Mouse (Mus musculus) stomach, postnatal 0 days (tissue): ENCODE data around the gene Rbpms2. TPM values are rescaled to one million over a fixed set of nuclear protein-coding genes. Genes with fewer than 3 reads are reported as not detected.

Experiments used
- ATAC-seq: fragments of 200-750 bp; cut with Nextera tagmentation; 2 replicates; pipeline ENCODE4 v1.8.0; 2017; ENCODE audit not compliant: low FRiP score, low TSS enrichment
- DNase-seq: peaks from one replicate; pipeline ENCODE4 v3.0.0-alpha.2; 2016; ENCODE audit warnings: low spot score
- H3K27ac ChIP-seq: fragments of 300-500 bp; sonication (generic); replicated peaks from 2 replicates; pipeline ENCODE4 v1.5.1; 2014; ENCODE audit warnings: mild to moderate bottlenecking, control low read depth
- H3K27me3 ChIP-seq: fragments of 300-500 bp; sonication (generic); 2 replicates; pipeline ENCODE4 v1.6.1; 2014; ENCODE audit warnings: low read length; ENCODE audit not compliant: control insufficient read depth, insufficient read depth
- H3K36me3 ChIP-seq: fragments of 300-500 bp; sonication (generic); 2 replicates; pipeline ENCODE4 v1.6.1; 2014; ENCODE audit warnings: low read length, mixed read lengths; ENCODE audit not compliant: control insufficient read depth, insufficient read depth
- H3K4me1 ChIP-seq: fragments of 300-500 bp; sonication (generic); replicated peaks from 2 replicates; pipeline ENCODE4 v1.6.1; 2014; ENCODE audit warnings: antibody characterized with exemption; ENCODE audit not compliant: control insufficient read depth, insufficient read depth
- H3K4me2 ChIP-seq: fragments of 300-500 bp; sonication (generic); replicated peaks from 2 replicates; pipeline ENCODE4 v1.6.1; 2014; ENCODE audit warnings: low read depth, mild to moderate bottlenecking, control low read depth, moderate library complexity
- H3K4me3 ChIP-seq: fragments of 300-500 bp; sonication (generic); 2 replicates; pipeline ENCODE4 v1.5.1; 2014; ENCODE audit warnings: low read depth, low read length, control low read depth
- H3K9ac ChIP-seq: fragments of 300-500 bp; sonication (generic); 2 replicates; pipeline ENCODE4 v1.6.1; 2014; ENCODE audit warnings: mild to moderate bottlenecking, low read length, control low read depth, mixed read lengths
- H3K9me3 ChIP-seq: fragments of 300-500 bp; sonication (generic); 2 replicates; pipeline ENCODE4 v1.6.1; 2016; ENCODE audit warnings: low read length; ENCODE audit not compliant: control insufficient read depth
- CTCF ChIP-seq: IDR thresholded peaks from 2 replicates; pipeline ENCODE4 v1.5.1; 2016; ENCODE audit warnings: antibody characterized with exemption, low read depth, mild to moderate bottlenecking, moderate library complexity
- EP300 ChIP-seq: optimal IDR thresholded peaks from 2 replicates; pipeline ENCODE3; 2016; ENCODE audit warnings: antibody characterized with exemption
- WGBS: fragments of 180-500 bp; shearing (Covaris S2); extraction: QIAGEN DNeasy Blood & Tissue Kit; methylation state at CpG from one replicate; pipeline ENCODE4 v1.1.7; 2014; 5-methylcytosine and 5-hydroxymethylcytosine counted together
- polyA plus RNA-seq: library from polyadenylated mRNA; unstranded; fragments of >200 nt; fragmentation: Nextera tagmentation; extraction: Ambion mirVana; gene quantifications from 2 replicates; pipeline ENCODE4 v1.2.1, GENCODE M21; 2015

The Rbpms2 gene
- polyA plus RNA-seq, 1 experiment from 2014 or later, result 19.9 TPM

DNA sequence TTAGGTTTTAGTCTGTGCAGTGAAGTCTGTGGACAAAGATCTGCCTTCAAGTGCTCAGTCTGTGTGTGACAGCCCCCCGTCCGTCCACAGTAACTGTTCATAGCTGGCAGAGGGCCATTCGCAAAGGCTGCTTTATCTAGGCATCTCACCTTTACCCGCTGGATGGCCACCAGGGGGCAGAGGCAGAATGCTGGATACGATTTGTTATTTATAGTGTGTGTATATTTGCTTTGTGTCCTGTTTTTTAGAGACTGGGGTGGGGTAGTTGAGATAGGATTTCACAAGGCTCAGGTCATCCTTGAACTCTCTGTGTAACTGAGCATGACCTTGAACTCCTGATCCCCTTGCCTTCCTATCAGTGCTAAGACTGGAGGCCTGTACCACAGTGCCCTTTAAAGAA is 36.6 kb downstream of the Rbpms2 start:
- no peak for TF ChIP-seq EP300
- TF ChIP-seq CTCF, result peak; percentile 91
- no peaks in the 10 kb centered on the region for H3K9me3 ChIP-seq
- 10% methylated on average over 5 of the region's 5 CpGs for WGBS
- no peak overlapping the region for H3K4me2 ChIP-seq
- H3K27ac ChIP-seq, result no peak overlapping the region
- H3K4me1 ChIP-seq, result no peaks in the 10 kb centered on the region
- no peak overlapping the region for H3K4me3 ChIP-seq
- no peaks in the 10 kb centered on the region for H3K27me3 ChIP-seq
- ATAC-seq (peak; percentile 45), DNase-seq (peak; percentile 73)
- H3K36me3 ChIP-seq, result no peaks in the 10 kb centered on the region
- no peak overlapping the region for H3K9ac ChIP-seq

DNA sequence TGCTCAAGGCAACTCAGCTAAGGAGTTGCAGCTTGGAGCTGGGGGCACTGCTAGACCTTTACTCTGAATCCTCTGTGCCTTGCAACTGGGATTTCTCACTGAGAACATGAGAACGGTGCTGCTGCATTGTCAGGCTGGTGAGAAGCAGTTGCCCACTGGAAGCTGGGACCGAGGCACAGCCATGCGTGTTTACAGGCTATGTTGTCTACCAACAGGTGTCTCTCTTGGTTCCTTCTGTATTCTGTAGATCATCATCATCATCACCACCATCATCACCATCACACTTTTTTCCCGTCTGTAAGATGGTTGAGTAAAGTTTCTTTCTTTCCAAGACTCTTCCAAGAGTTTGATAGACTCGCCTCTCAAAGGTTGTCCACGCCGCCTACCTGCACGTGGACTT is 38.3 kb downstream of the Rbpms2 start, which contains the start of gene Oaz2:
TSS of gene Oaz2 (plus strand) at position 301 of the 400 bp plus-strand sequence.
- DNase-seq (no peak), ATAC-seq (no peak)
- Histone ChIP-seq H3K9ac (no peak within 1 kb of the TSS), H3K4me1 (no peaks in the 10 kb centered on the region), H3K9me3 (no peaks in the 10 kb centered on the region), H3K27ac (no peak within 1 kb of the TSS), H3K4me2 (no peak within 1 kb of the TSS), H3K4me3 (no peak within 1 kb of the TSS), H3K27me3 (no peaks in the 10 kb centered on the region), H3K36me3 (no peaks in the 10 kb centered on the region)
- TF ChIP-seq CTCF, result no peak
- TF ChIP-seq EP300, result no peak
- WGBS, result 92% methylated on average over 8 of the region's 8 CpGs

DNA sequence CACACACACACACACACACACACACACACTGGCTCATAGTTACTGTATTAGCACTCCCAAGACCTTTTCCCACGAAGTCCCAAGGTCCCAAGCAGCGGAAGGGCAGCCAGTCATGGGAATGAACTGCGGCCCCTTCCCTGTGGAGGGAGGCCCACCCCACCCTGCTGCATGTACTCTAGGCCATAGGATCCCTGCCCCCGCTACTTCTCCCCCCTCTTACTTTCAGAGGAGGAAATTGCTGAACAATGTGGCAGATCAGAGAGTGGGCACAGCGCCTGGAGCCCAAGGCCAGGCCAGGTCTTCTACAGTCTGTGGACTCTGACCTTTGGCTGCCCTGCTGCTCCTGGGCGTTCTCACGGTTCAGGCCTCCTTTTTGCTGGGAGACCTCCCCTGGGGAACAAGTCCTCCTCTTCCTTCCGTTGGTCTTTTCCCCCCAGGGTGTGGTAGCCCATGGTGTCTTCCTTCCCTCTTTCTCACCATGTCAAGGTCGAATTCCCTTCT is 42.0 kb downstream of the Rbpms2 start:
- Histone ChIP-seq H3K9me3 (no peaks in the 10 kb centered on the region), H3K4me2 (no peak overlapping the region), H3K4me3 (no peak overlapping the region), H3K36me3 (no peaks in the 10 kb centered on the region), H3K27ac (no peak overlapping the region; the same call in 1 of the 2 replicates), H3K9ac (no peak overlapping the region), H3K27me3 (no peaks in the 10 kb centered on the region), H3K4me1 (no peaks in the 10 kb centered on the region)
- TF ChIP-seq CTCF, result no peak
- no peak for TF ChIP-seq EP300
- 52% methylated on average over 9 of the region's 9 CpGs for WGBS
- ATAC-seq, result no peak; the same call in 1 of the 2 replicates
- no peak for DNase-seq

DNA sequence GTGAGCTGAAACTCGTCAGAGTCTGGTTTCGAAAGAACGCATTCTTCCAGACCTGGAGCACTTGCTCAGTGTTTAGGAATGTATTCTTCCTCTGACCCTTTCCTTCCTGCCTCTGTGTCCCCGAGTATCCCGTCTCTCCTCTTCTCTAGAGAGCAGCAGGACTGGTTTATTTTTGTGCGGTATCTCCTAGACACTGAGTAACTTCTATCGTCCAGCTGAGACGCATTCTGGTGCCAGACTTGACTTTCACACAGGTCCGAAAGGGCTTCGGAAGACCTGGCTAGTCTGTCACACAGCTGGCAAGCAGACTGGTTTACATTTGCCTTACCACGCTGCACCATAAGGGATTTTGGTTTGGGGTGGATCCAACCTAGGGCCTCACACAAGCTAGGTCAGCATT is 43.5 kb downstream of the Rbpms2 start:
- Histone ChIP-seq H3K9ac (no peak overlapping the region), H3K27ac (0 out of 2 replicates have a peak overlapping the region, but pooled peaks have one; percentile 49), H3K27me3 (no peaks in the 10 kb centered on the region), H3K4me3 (no peak overlapping the region), H3K4me2 (no peak overlapping the region), H3K36me3 (no peaks in the 10 kb centered on the region), H3K4me1 (peaks cover 3% of the 10 kb centered on the region; the same call in 1 of the 2 replicates), H3K9me3 (no peaks in the 10 kb centered on the region)
- 31% methylated on average over 11 of the region's 11 CpGs for WGBS
- no peak for TF ChIP-seq CTCF
- no peak for TF ChIP-seq EP300
- no peak for DNase-seq
- no peak for ATAC-seq

DNA sequence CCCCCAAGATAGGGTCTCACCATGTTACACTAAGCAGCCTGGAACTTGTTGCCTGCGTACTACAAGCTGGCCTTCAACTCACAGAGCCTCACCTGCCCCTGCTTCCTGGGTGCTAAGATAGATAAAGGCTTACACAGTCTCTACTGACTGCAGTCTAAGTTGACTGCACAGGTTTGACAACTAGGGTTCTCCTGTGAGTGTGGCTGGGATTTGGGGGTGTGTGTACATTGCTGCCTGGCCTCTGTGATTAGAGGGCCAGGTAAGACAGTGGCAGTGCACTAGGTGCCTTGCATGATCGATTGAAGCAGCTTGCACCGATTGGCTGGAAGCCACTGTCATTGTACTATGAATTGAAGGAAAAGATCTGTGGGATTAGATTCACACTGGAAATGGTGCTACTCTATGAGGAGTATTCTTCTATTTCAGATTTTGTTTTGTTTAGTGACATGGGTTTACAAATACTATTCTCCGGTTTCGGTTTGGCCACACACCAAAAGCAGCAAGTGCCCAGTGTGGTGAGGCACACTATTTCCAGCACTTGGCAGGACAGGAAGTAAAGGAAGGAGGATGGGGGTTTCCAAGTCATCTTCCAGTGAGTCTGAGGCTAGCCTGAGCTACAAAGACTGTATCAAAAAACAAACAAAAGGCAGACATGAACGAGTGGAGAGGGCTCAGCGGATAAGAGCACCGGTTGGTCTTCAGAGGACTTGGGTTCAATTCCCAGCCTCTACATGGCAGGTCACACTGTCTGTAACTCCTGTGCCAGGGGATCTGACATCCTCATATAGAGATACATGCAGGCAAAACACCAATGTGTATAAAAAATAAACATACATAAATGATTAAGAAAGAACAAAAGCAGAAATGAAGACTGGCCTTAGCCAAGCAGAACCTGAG is 46.3 kb downstream of the Rbpms2 start:
- peaks cover 12% of the 10 kb centered on the region; the same call in 1 of the 2 replicates for H3K4me1 ChIP-seq
- peak overlapping the region; percentile 63 for H3K27ac ChIP-seq
- TF ChIP-seq CTCF (no peak), EP300 (no peak)
- peak overlapping the region; percentile 62 for H3K4me3 ChIP-seq
- H3K9ac ChIP-seq, result peak overlapping the region; percentile 55
- no peaks in the 10 kb centered on the region for H3K9me3 ChIP-seq
- WGBS, result 43% methylated on average over 8 of the region's 8 CpGs
- DNase-seq, result no peak
- peak; percentile 18; the same call in 1 of the 2 replicates for ATAC-seq
- H3K36me3 ChIP-seq, result no peaks in the 10 kb centered on the region
- H3K27me3 ChIP-seq, result no peaks in the 10 kb centered on the region
- H3K4me2 ChIP-seq, result peak overlapping the region; percentile 74
